Mouse (Mus musculus) heart, postnatal 0 days (tissue): Measurements from ENCODE around the gene Tfcp2l1. TPM values are rescaled to one million over a fixed set of nuclear protein-coding genes. Genes with fewer than 3 reads are reported as not detected.

Source experiments
- ATAC-seq: fragments of 200-750 bp; cut with Nextera tagmentation; 2 replicates; pipeline ENCODE4 v1.8.0; 2017; ENCODE audit warnings: low read depth, moderate number of reproducible peaks, moderate library complexity; ENCODE audit not compliant: insufficient read depth
- DNase-seq: peaks from one replicate; pipeline ENCODE4 v3.0.0-alpha.2; 2016; ENCODE audit warnings: low spot score
- H3K27ac ChIP-seq: fragments of 300-500 bp; sonication (generic); 2 replicates; pipeline ENCODE4 v1.5.1; 2014; ENCODE audit warnings: low read depth, mild to moderate bottlenecking
- H3K27me3 ChIP-seq: fragments of 300-500 bp; sonication (generic); 2 replicates; pipeline ENCODE4 v1.6.1; 2014; ENCODE audit warnings: low read length, mixed read lengths; ENCODE audit not compliant: control insufficient read depth, insufficient read depth
- H3K36me3 ChIP-seq: fragments of 300-500 bp; sonication (generic); replicated peaks from 2 replicates; pipeline ENCODE4 v1.6.1; 2014; ENCODE audit warnings: low read length, mixed read lengths; ENCODE audit not compliant: control insufficient read depth, insufficient read depth
- H3K4me1 ChIP-seq: fragments of 300-500 bp; sonication (generic); 2 replicates; pipeline ENCODE4 v1.6.1; 2014; ENCODE audit warnings: antibody characterized with exemption; ENCODE audit not compliant: control insufficient read depth, insufficient read depth
- H3K4me2 ChIP-seq: fragments of 300-500 bp; sonication (generic); 2 replicates; pipeline ENCODE4 v1.6.1; 2014; ENCODE audit warnings: low read depth, mild to moderate bottlenecking, low read length, moderate library complexity
- H3K4me3 ChIP-seq: fragments of 300-500 bp; sonication (generic); 2 replicates; pipeline ENCODE4 v1.5.1; 2014; ENCODE audit warnings: low read depth, low read length
- H3K9ac ChIP-seq: fragments of 300-500 bp; sonication (generic); replicated peaks from 2 replicates; pipeline ENCODE4 v1.6.1; 2014; ENCODE audit warnings: low read depth, low read length, mixed read lengths
- H3K9me3 ChIP-seq: fragments of 300-500 bp; sonication (generic); replicated peaks from 2 replicates; pipeline ENCODE4 v1.6.1; 2016; ENCODE audit warnings: low read length; ENCODE audit not compliant: control insufficient read depth
- CTCF ChIP-seq: IDR thresholded peaks from 2 replicates; pipeline ENCODE4 v1.5.1; 2016; ENCODE audit warnings: antibody characterized with exemption, control low read depth, low read depth
- EP300 ChIP-seq: IDR thresholded peaks from 2 replicates; pipeline ENCODE4 v1.6.1; 2016; ENCODE audit warnings: antibody characterized with exemption, low read depth
- WGBS: fragments of 180-500 bp; shearing (Covaris S2); extraction: QIAGEN DNeasy Blood & Tissue Kit; methylation state at CpG from one replicate; pipeline ENCODE4 v1.1.7; 2014; 5-methylcytosine and 5-hydroxymethylcytosine counted together
- polyA plus RNA-seq: library from polyadenylated mRNA; unstranded; fragments of >200 nt; fragmentation: Nextera tagmentation; extraction: Ambion mirVana; gene quantifications from 2 replicates; pipeline ENCODE4 v1.2.1, GENCODE M21; 2015
- total RNA-seq: library from RNA; depleted of rRNA; stranded (reverse); fragments of >200 nt; gene quantifications from 2 replicates; pipeline ENCODE4 v1.2.3, GENCODE M21; 2014; ENCODE audit warnings: low replicate concordance

The Tfcp2l1 gene
- total and polyA plus RNA-seq, 2 experiments from 2014 or later: 0.64 to 1.4 TPM

- DNase-seq (no peak), ATAC-seq (no peak)
- Histone ChIP-seq H3K4me1 (no peaks in the 10 kb centered on the region), H3K27me3 (no peaks in the 10 kb centered on the region), H3K27ac (no peak overlapping the region), H3K4me2 (no peak overlapping the region), H3K9ac (no peak overlapping the region), H3K9me3 (no peaks in the 10 kb centered on the region), H3K4me3 (no peak overlapping the region), H3K36me3 (no peaks in the 10 kb centered on the region)
- TF ChIP-seq CTCF (no peak), EP300 (no peak)
- 71% methylated on average over 6 of the region's 6 CpGs for WGBS
These were observed 31.0 kb downstream of the Tfcp2l1 start for GRCm38 (mm10) chr1:118658716-118659115.

DNA sequence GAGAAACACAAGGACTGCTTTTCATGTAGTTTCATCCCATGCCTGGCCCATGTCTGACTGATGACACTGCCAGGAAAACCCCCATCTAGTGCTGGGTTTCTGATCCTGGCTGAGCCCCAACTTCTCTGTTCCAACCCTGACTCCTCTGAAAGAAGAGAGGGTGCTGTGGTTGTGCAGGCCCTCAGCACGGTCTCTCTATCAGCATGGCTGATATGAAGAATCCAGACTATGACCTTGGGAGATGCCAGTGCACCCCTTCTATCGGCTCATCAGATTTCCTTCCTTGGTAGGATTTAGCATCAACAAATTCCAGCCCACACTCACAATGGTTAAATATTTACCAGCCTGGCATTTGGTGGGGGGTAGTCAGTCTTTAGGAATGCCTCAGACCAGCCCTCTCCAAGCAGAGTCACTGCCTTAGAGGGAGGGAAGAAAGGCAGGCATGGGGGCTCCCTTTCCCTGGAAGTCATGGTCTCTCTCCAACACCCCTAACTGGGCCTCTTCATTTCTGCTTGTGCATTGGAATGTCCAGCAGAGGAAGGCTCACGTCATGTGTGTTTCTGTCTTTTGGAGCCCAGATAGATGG is 33.2 kb downstream of the Tfcp2l1 start:
- H3K4me3 ChIP-seq: no peak overlapping the region
- H3K9me3 ChIP-seq: no peaks in the 10 kb centered on the region
- no peaks in the 10 kb centered on the region for H3K4me1 ChIP-seq
- no peaks in the 10 kb centered on the region for H3K36me3 ChIP-seq
- no peak overlapping the region for H3K27ac ChIP-seq
- no peak for TF ChIP-seq CTCF
- no peak for TF ChIP-seq EP300
- no peak overlapping the region for H3K9ac ChIP-seq
- H3K4me2 ChIP-seq: no peak overlapping the region
- 20% methylated on average over 3 of the region's 3 CpGs for WGBS
- ATAC-seq (no peak), DNase-seq (no peak)
- no peaks in the 10 kb centered on the region for H3K27me3 ChIP-seq

GRCm38 (mm10) chr1:118663062-118663461 is 35.3 kb downstream of the Tfcp2l1 start:
- H3K4me1 ChIP-seq: no peaks in the 10 kb centered on the region

DNA sequence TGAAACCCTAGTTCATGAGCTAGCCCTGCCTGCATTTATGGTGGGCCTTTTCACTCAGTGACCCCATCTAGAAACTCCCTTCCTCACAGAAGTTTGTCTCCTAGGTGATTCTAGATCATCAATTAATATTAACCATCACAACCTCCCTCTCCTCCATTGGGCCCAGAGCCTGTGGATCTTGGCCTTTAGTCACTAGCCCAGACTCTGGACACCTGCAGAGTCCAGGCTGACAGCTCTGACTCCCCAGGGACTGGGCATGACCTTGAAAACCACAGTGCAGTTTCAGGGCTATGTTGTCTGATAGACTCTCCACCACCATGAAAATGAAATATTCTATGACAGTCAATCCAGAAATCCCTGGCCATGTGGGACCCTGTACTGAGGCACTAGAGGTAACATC is 39.8 kb downstream of the Tfcp2l1 start:
- H3K36me3 ChIP-seq: no peaks in the 10 kb centered on the region
- TF ChIP-seq CTCF (no peak), EP300 (no peak)
- ATAC-seq (no peak), DNase-seq (no peak)
- no peaks in the 10 kb centered on the region for H3K27me3 ChIP-seq
- no peak overlapping the region for H3K4me3 ChIP-seq
- H3K9me3 ChIP-seq: no peaks in the 10 kb centered on the region
- no peak overlapping the region for H3K9ac ChIP-seq
- H3K4me1 ChIP-seq: no peaks in the 10 kb centered on the region
- H3K27ac ChIP-seq: no peak overlapping the region
- H3K4me2 ChIP-seq: no peak overlapping the region

More at GRCm38 (mm10) chr1:118663062-118663461, 35.3 kb downstream of the Tfcp2l1 start:
- Histone ChIP-seq H3K9ac (no peak overlapping the region), H3K27ac (no peak overlapping the region), H3K4me3 (no peak overlapping the region), H3K27me3 (no peaks in the 10 kb centered on the region), H3K9me3 (no peaks in the 10 kb centered on the region), H3K4me2 (no peak overlapping the region), H3K36me3 (no peaks in the 10 kb centered on the region)
- TF ChIP-seq EP300 (no peak), CTCF (no peak)
- DNase-seq (no peak), ATAC-seq (no peak)
- WGBS: 23% methylated on average over 1 of the region's 1 CpGs

DNA sequence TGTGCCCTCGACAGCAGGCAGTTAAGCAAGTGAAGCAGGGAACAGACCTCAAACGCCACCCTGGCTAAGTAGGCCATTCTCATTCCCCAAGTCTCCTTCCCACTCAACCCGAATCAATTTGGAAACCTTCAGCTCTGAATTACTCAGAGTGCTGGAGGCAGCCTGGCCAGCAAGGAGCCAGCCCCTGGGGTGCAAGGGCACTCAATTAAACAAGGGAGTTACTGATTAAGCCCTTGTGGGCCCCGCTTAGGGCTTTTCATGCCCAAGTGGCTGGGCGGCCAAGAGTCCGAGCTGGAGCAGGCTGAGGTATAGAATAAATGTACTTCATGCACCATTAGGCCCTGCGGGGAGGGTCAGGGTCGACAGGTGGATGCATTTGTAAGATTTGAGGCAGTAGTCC is 44.5 kb downstream of the Tfcp2l1 start:
- Histone ChIP-seq H3K27me3 (no peaks in the 10 kb centered on the region), H3K4me1 (no peaks in the 10 kb centered on the region), H3K4me3 (no peak overlapping the region), H3K9me3 (no peaks in the 10 kb centered on the region), H3K36me3 (no peaks in the 10 kb centered on the region), H3K9ac (no peak overlapping the region), H3K4me2 (no peak overlapping the region), H3K27ac (no peak overlapping the region)
- WGBS: 75% methylated on average over 8 of the region's 8 CpGs
- TF ChIP-seq EP300 (no peak), CTCF (no peak)
- no peak for DNase-seq
- no peak for ATAC-seq

DNA sequence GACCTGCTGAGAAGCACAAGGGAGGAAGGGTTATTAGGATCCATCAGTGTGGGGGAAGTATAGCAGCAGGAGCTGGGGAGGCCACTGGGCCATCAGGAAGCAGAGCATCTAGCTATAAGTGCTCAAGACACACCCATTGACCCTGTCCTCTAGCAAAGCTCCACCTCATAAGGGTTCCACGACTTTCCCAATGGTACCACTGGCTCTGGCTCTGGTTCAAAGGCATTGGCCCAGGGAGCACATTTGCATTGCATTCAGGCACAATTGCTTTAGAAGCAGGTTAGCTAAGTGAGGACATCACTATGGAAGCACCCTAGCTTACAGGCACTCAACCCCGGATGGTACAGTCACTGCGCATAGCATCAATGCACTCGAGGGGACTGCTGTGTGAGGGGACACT is 46.4 kb downstream of the Tfcp2l1 start:
- ATAC-seq (no peak), DNase-seq (no peak)
- TF ChIP-seq CTCF (no peak), EP300 (no peak)
- no peaks in the 10 kb centered on the region for H3K9me3 ChIP-seq
- H3K4me2 ChIP-seq: no peak overlapping the region
- no peaks in the 10 kb centered on the region for H3K27me3 ChIP-seq
- no peaks in the 10 kb centered on the region for H3K36me3 ChIP-seq
- no peak overlapping the region for H3K9ac ChIP-seq
- H3K27ac ChIP-seq: no peak overlapping the region
- no peak overlapping the region for H3K4me3 ChIP-seq
- 72% methylated on average over 4 of the region's 4 CpGs for WGBS
- no peaks in the 10 kb centered on the region for H3K4me1 ChIP-seq
